Mouse (Mus musculus) MEL (cell line): ENCODE measurements around the gene Gm21883. TPM values are rescaled to one million over a fixed set of nuclear protein-coding genes. Genes with fewer than 3 reads are reported as not detected.
"Not testable (repeated sequence)": the region's sequence is repeated elsewhere in the genome, so short reads cannot be mapped to it uniquely, and the experiment has no call there.

Source experiments
- DNase-seq: peaks from one replicate; pipeline ENCODE4 v3.0.0; 2011; ENCODE audit warnings: low read depth, low spot score
- H3K27ac ChIP-seq: 2 replicates; pipeline ENCODE4 v1.5.1; 2012; ENCODE audit warnings: low read depth, mild to moderate bottlenecking, control low read depth, low read length, moderate library complexity; ENCODE audit not compliant: control insufficient read depth
- H3K27me3 ChIP-seq, 2 experiments: fragments of 150-350 bp in 1 of 2; sonication (generic) in 1 of 2; 2 replicates each; pipeline ENCODE4 v1.6.1; 2012; ENCODE audit warnings: low read length in 2 of 2, mild to moderate bottlenecking in 2 of 2, improper control_type of control experiment in 1 of 2, moderate library complexity in 1 of 2; ENCODE audit not compliant: insufficient read depth in 2 of 2, control insufficient read depth in 1 of 2
- H3K36me3 ChIP-seq, 2 experiments: 2 replicates each; pipeline ENCODE4 v1.6.1; 2012 to 2014; ENCODE audit warnings: low read length in 2 of 2, improper control_type of control experiment in 1 of 2, inconsistent platforms in 1 of 2, mild to moderate bottlenecking in 1 of 2; ENCODE audit not compliant: insufficient read depth in 2 of 2, control insufficient read depth in 1 of 2
- H3K4me1 ChIP-seq, 2 experiments: fragments of 150-350 bp in 1 of 2; sonication (generic) in 1 of 2; 2 replicates each; pipeline ENCODE4 v1.6.1; 2012; ENCODE audit warnings: low read length in 2 of 2, improper control_type of control experiment in 1 of 2, mild to moderate bottlenecking in 1 of 2; ENCODE audit not compliant: insufficient read depth in 2 of 2, control insufficient read depth in 1 of 2
- H3K4me3 ChIP-seq, 2 experiments: fragments of 150-350 bp in 1 of 2; sonication (generic) in 1 of 2; 2 replicates each; pipeline ENCODE4 v1.5.1; 2012; ENCODE audit warnings: low read depth in 2 of 2, low read length in 2 of 2, mild to moderate bottlenecking in 2 of 2, moderate library complexity in 2 of 2, control low read depth in 1 of 2, improper control_type of control experiment in 1 of 2; ENCODE audit not compliant: control insufficient read depth in 1 of 2, insufficient read depth in 1 of 2
- H3K79me2 ChIP-seq: 2 replicates; pipeline ENCODE4 v1.6.1; 2012; ENCODE audit warnings: mild to moderate bottlenecking, low read length, moderate library complexity; ENCODE audit not compliant: control insufficient read depth, poor library complexity, insufficient read depth
- H3K9ac ChIP-seq: 2 replicates; pipeline ENCODE4 v1.6.1; 2012; ENCODE audit warnings: low read depth, mild to moderate bottlenecking, control low read depth, low read length, moderate library complexity; ENCODE audit not compliant: control insufficient read depth, poor library complexity, severe bottlenecking
- H3K9me3 ChIP-seq: fragments of 150-350 bp; sonication (generic); replicated peaks from 2 replicates; pipeline ENCODE4 v1.6.1; 2012; ENCODE audit warnings: mild to moderate bottlenecking, low read length, improper control_type of control experiment, moderate library complexity; ENCODE audit not compliant: insufficient read depth
- polyA plus RNA-seq, 2 experiments: library from polyadenylated mRNA; stranded (reverse) in 1 of 2; unstranded in 1 of 2; fragments of >175 nt in 1 of 2; fragments of >200 nt in 1 of 2; gene quantifications; 2 replicates each; pipeline versions ENCODE4 v1.2.1 to v1.2.4; 2012; ENCODE audit warnings: low replicate concordance in 2 of 2, low read depth in 1 of 2; ENCODE audit not compliant: insufficient read length in 2 of 2, insufficient read depth in 1 of 2, missing spikeins in 1 of 2
- total RNA-seq: library from RNA; depleted of rRNA; stranded (reverse); fragments of 300-350 nt; gene quantifications from 2 replicates; pipeline ENCODE4 v1.2.3, GENCODE M21; 2012; rRNA removed

The Gm21883 gene
- not detected in 2 replicates for total RNA-seq
- polyA plus RNA-seq: not detected

DNA sequence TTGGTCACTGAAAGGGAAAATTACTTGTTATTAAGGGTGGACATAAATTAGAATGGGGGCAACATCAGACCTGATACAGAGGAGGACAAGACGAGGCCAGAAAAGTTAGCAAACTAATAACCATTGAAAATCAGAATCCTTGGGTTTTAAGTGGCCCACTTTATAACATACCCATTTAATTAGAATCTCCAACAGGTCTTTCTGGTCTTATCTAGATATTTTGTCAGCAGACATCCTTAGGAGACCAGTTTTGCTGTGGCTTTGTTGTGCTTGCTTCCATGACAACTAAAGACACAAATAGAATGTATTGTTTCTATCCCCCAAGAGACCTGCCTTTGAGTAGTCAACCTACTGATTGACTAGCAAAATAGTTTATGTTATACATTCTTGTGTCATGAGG lies at the start of gene Gm21883:
Gm21883 (minus strand) TSS at position 101 of the 400 bp plus-strand sequence.
- not testable (repeated sequence) for DNase-seq, H3K4me1 ChIP-seq, H3K9me3 ChIP-seq, H3K36me3 ChIP-seq, H3K27me3 ChIP-seq, H3K27ac ChIP-seq, H3K4me3 ChIP-seq, H3K9ac ChIP-seq, H3K79me2 ChIP-seq

DNA sequence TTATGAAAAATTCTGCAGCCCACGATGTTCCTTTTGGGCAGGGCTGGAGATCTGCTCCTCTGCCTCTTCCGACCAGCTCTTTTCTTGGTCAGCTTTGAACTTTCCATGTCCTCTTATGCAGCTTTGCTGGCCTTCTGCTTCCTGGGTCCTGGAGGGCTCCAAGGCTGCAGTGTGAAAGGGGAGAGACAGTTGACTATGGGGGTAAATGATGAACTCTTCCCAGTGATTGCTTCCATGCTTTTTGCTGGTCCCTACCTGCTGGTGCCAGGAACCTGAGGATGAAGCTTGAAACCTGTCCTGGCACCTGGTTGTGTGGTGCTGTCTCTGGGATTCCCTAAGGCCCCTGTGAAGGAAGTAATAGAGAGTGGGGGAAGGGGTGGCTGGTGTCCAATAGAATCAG lies 44.7 kb upstream of the Gm21883 start, which contains the start of gene Spin2e:
Spin2e (minus strand) TSS at position 101 of the 400 bp plus-strand sequence.
- H3K9me3 ChIP-seq, H3K27ac ChIP-seq, H3K4me1 ChIP-seq, H3K79me2 ChIP-seq, H3K4me3 ChIP-seq, H3K27me3 ChIP-seq, H3K36me3 ChIP-seq, DNase-seq, H3K9ac ChIP-seq: not testable (repeated sequence)

Other genes starting within 250 kb of the Gm21883 start
- not detected in 2 replicates for gene Btbd35f26, start 237.8 kb downstream of the Gm21883 start, total RNA-seq
- gene Btbd35f26, start 237.8 kb downstream of the Gm21883 start, polyA plus RNA-seq: not detected
- gene Btbd35f19, start 190.4 kb downstream of the Gm21883 start, total RNA-seq: not detected in 2 replicates
- gene Btbd35f19, start 190.4 kb downstream of the Gm21883 start, polyA plus RNA-seq: not detected
- gene Spin2e, start 44.6 kb upstream of the Gm21883 start, total RNA-seq: not detected in 2 replicates
- gene Spin2e, start 44.6 kb upstream of the Gm21883 start, polyA plus RNA-seq: not detected
- gene Btbd35f25, start 142.9 kb upstream of the Gm21883 start, total RNA-seq: not detected in 2 replicates
- not detected for gene Btbd35f25, start 142.9 kb upstream of the Gm21883 start, polyA plus RNA-seq